Mouse (Mus musculus): ENCODE data around the gene Vav2. TPM values are rescaled to one million over a fixed set of nuclear protein-coding genes. Genes with fewer than 3 reads are reported as not detected.

Gene Vav2
- polyA plus RNA-seq, 1 experiment, result 13.0 TPM

DNA sequence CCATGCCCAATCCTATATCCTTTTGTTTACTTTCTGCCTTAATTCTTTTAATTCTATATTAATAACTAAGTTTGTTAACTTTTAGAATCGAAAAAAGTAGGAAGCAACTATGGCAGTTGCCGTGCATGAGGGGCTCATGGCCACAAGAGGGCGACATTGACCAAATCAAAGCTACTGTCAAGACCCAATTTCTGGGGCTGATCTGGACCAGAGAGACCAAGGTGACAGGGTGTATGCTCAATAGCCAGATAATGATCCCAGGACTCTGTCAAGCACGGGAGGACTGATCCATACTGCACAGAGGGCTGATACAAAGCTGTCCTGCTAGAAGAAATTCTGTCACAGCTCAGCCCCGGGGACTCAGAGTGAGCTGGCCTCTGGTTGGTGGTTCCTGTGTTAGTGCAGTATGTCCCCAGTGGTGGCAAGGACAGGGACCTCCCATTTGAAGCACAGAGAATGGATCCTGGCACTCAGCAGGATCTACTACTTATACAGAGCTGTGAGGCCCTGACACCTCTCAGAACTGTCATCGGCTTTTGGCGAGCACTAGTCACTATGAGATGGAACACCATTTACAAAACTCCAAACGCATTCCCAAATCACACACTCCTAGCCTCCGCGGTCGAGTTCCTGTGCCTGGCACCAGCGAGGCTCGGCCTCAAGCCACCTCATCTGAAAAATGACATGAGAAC is 145.8 kb downstream of the Vav2 start:
- H3K79me2 ChIP-seq (ENCODE audit: control insufficient read depth, insufficient read depth), result no peaks in the 10 kb centered on the region
- no peaks in the 10 kb centered on the region for H3K79me3 ChIP-seq (ENCODE audit: low read depth)
- H3K4me3 ChIP-seq (ENCODE audit: insufficient read depth, poor library complexity, severe bottlenecking), result no peak overlapping the region
- H3ac ChIP-seq (ENCODE audit: control insufficient read depth, insufficient read length, low read depth), result no peak overlapping the region
- H3K36me3 ChIP-seq (ENCODE audit: control insufficient read depth, insufficient read depth), result peaks cover 24% of the 10 kb centered on the region
- TF ChIP-seq FOSL1 (IDR thresholded peaks at IDR 0.05; ENCODE audit: insufficient read depth, low read length, poor library complexity, severe bottlenecking) (no peak), CTCF (IDR thresholded peaks at IDR 0.05; ENCODE audit: control insufficient read depth, insufficient read depth, insufficient read length) (peak; percentile 32)
- no peaks in the 10 kb centered on the region for H3K27me3 ChIP-seq (ENCODE audit: control insufficient read depth, insufficient read depth, insufficient read length)

- Histone ChIP-seq H3ac (ENCODE audit: control insufficient read depth, insufficient read length, low read depth) (no peak overlapping the region), H3K27me3 (ENCODE audit: control insufficient read depth, insufficient read depth, insufficient read length) (no peaks in the 10 kb centered on the region), H3K79me3 (ENCODE audit: low read depth) (no peaks in the 10 kb centered on the region), H3K79me2 (ENCODE audit: control insufficient read depth, insufficient read depth) (no peaks in the 10 kb centered on the region), H3K36me3 (ENCODE audit: control insufficient read depth, insufficient read depth) (peaks cover 36% of the 10 kb centered on the region), H3K4me3 (ENCODE audit: insufficient read depth, poor library complexity, severe bottlenecking) (no peak overlapping the region)
- no peak for TF ChIP-seq MYOD1 (IDR thresholded peaks at IDR 0.05; ENCODE audit: control insufficient read depth, insufficient read length, low read depth)
- no peak for TF ChIP-seq USF1 (IDR thresholded peaks at IDR 0.05; ENCODE audit: low read depth)
- TF ChIP-seq FOSL1 (IDR thresholded peaks at IDR 0.05; ENCODE audit: insufficient read depth, low read length, poor library complexity, severe bottlenecking), result no peak
- TF ChIP-seq CTCF (IDR thresholded peaks at IDR 0.05; ENCODE audit: control insufficient read depth, insufficient read depth, insufficient read length), result no peak
- no peak for TF ChIP-seq CEBPB (IDR thresholded peaks at IDR 0.05; ENCODE audit: low read depth)
- TF ChIP-seq MYOG (IDR thresholded peaks at IDR 0.05; ENCODE audit: control insufficient read depth, extremely low read depth, insufficient read length), result no peak
- no peak for TF ChIP-seq MAX (IDR thresholded peaks at IDR 0.05)
Observed at GRCm38 (mm10) chr2:27278859-27279258, 148.0 kb downstream of the Vav2 start.

GRCm38 (mm10) chr2:27268325-27268724 is 158.5 kb downstream of the Vav2 start:
- Histone ChIP-seq H3K27me3 (ENCODE audit: control insufficient read depth, insufficient read depth, insufficient read length) (no peaks in the 10 kb centered on the region), H3K36me3 (ENCODE audit: control insufficient read depth, insufficient read depth) (peaks cover 33% of the 10 kb centered on the region), H3K79me2 (ENCODE audit: control insufficient read depth, insufficient read depth) (no peaks in the 10 kb centered on the region), H3K79me3 (ENCODE audit: low read depth) (no peaks in the 10 kb centered on the region), H3K4me3 (ENCODE audit: insufficient read depth, poor library complexity, severe bottlenecking) (no peak overlapping the region), H3ac (ENCODE audit: control insufficient read depth, insufficient read length, low read depth) (no peak overlapping the region)
- no peak for TF ChIP-seq FOSL1 (IDR thresholded peaks at IDR 0.05; ENCODE audit: insufficient read depth, low read length, poor library complexity, severe bottlenecking)
- no peak for TF ChIP-seq MYOG (IDR thresholded peaks at IDR 0.05; ENCODE audit: control insufficient read depth, extremely low read depth, insufficient read length)
- no peak for TF ChIP-seq CTCF (IDR thresholded peaks at IDR 0.05; ENCODE audit: control insufficient read depth, insufficient read depth, insufficient read length)
- no peak for TF ChIP-seq USF1 (IDR thresholded peaks at IDR 0.05; ENCODE audit: low read depth)
- TF ChIP-seq MYOD1 (IDR thresholded peaks at IDR 0.05; ENCODE audit: control insufficient read depth, insufficient read length, low read depth), result no peak
- no peak for TF ChIP-seq MAX (IDR thresholded peaks at IDR 0.05)
- TF ChIP-seq CEBPB (IDR thresholded peaks at IDR 0.05; ENCODE audit: low read depth), result no peak

- no peaks in the 10 kb centered on the region for H3K27me3 ChIP-seq (ENCODE audit: control insufficient read depth, insufficient read depth, insufficient read length)
- no peak overlapping the region for H3K4me3 ChIP-seq (ENCODE audit: insufficient read depth, poor library complexity, severe bottlenecking)
- no peaks in the 10 kb centered on the region for H3K79me3 ChIP-seq (ENCODE audit: low read depth)
- H3ac ChIP-seq (ENCODE audit: control insufficient read depth, insufficient read length, low read depth), result no peak overlapping the region
- H3K79me2 ChIP-seq (ENCODE audit: control insufficient read depth, insufficient read depth), result no peaks in the 10 kb centered on the region
- peaks cover 34% of the 10 kb centered on the region for H3K36me3 ChIP-seq (ENCODE audit: control insufficient read depth, insufficient read depth)
- no peak for TF ChIP-seq MYOG (IDR thresholded peaks at IDR 0.05; ENCODE audit: control insufficient read depth, extremely low read depth, insufficient read length)
- TF ChIP-seq USF1 (IDR thresholded peaks at IDR 0.05; ENCODE audit: low read depth), result no peak
- TF ChIP-seq MAX (IDR thresholded peaks at IDR 0.05), result no peak
- no peak for TF ChIP-seq FOSL1 (IDR thresholded peaks at IDR 0.05; ENCODE audit: insufficient read depth, low read length, poor library complexity, severe bottlenecking)
- TF ChIP-seq CTCF (IDR thresholded peaks at IDR 0.05; ENCODE audit: control insufficient read depth, insufficient read depth, insufficient read length), result no peak
- no peak for TF ChIP-seq CEBPB (IDR thresholded peaks at IDR 0.05; ENCODE audit: low read depth)
- TF ChIP-seq MYOD1 (IDR thresholded peaks at IDR 0.05; ENCODE audit: control insufficient read depth, insufficient read length, low read depth), result no peak
Observed at GRCm38 (mm10) chr2:27265819-27266218, 161.0 kb downstream of the Vav2 start.

DNA sequence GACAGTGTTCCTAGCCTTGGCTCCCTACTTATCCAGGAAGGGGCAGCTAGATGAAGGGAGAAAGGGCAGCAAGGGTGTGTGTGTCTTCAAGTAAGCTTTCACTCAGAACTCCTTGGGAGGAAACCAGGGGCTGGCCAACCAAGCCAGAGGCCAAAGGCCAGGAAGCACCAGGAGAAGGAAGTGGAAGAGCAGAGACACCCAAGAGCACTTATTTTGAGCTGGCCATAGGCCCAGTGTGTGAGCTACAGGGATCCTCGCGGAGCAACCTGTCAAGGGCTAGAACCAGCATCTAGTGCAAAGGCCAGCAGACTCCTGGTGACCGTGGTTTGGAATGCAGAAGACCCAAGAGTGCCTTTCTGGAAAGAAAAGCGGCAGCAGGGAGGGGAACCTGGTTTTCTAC is 163.8 kb downstream of the Vav2 start:
- H3K79me3 ChIP-seq (ENCODE audit: low read depth), result no peaks in the 10 kb centered on the region
- H3K36me3 ChIP-seq (ENCODE audit: control insufficient read depth, insufficient read depth), result peaks cover 19% of the 10 kb centered on the region
- H3K79me2 ChIP-seq (ENCODE audit: control insufficient read depth, insufficient read depth), result no peaks in the 10 kb centered on the region
- H3ac ChIP-seq (ENCODE audit: control insufficient read depth, insufficient read length, low read depth), result no peak overlapping the region
- no peak overlapping the region for H3K4me3 ChIP-seq (ENCODE audit: insufficient read depth, poor library complexity, severe bottlenecking)
- TF ChIP-seq USF1 (IDR thresholded peaks at IDR 0.05; ENCODE audit: low read depth) (no peak), CTCF (IDR thresholded peaks at IDR 0.05; ENCODE audit: control insufficient read depth, insufficient read depth, insufficient read length) (no peak), MYOD1 (IDR thresholded peaks at IDR 0.05; ENCODE audit: control insufficient read depth, insufficient read length, low read depth) (no peak), FOSL1 (IDR thresholded peaks at IDR 0.05; ENCODE audit: insufficient read depth, low read length, poor library complexity, severe bottlenecking) (no peak), MYOG (IDR thresholded peaks at IDR 0.05; ENCODE audit: control insufficient read depth, extremely low read depth, insufficient read length) (no peak)
- no peaks in the 10 kb centered on the region for H3K27me3 ChIP-seq (ENCODE audit: control insufficient read depth, insufficient read depth, insufficient read length)

DNA sequence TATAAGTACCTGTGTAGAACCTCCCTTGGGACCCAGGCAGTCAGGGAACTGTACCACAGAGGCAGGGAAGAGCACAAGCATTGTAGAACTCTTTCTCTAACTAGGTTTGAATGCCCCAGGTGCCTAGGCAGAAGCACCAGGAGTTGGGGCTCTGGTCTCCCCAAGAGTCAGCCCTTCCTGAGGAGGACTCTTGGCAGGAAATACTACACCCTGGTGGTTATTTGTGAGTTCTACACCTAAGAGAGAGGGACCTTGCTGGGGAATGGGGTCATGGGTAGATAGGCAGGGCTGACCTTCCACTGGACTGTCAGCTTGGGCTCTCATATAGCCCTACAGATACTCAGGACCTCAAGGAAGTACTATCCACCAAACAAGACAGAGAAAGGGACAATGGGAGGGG is 175.4 kb downstream of the Vav2 start:
- Histone ChIP-seq H3K36me3 (ENCODE audit: control insufficient read depth, insufficient read depth) (no peaks in the 10 kb centered on the region), H3K79me3 (ENCODE audit: low read depth) (no peaks in the 10 kb centered on the region), H3K79me2 (ENCODE audit: control insufficient read depth, insufficient read depth) (no peaks in the 10 kb centered on the region), H3K4me3 (ENCODE audit: insufficient read depth, poor library complexity, severe bottlenecking) (no peak overlapping the region), H3K27me3 (ENCODE audit: control insufficient read depth, insufficient read depth, insufficient read length) (peaks cover 36% of the 10 kb centered on the region), H3ac (ENCODE audit: control insufficient read depth, insufficient read length, low read depth) (no peak overlapping the region)
- no peak for TF ChIP-seq FOSL1 (IDR thresholded peaks at IDR 0.05; ENCODE audit: insufficient read depth, low read length, poor library complexity, severe bottlenecking)
- no peak for TF ChIP-seq CTCF (IDR thresholded peaks at IDR 0.05; ENCODE audit: control insufficient read depth, insufficient read depth, insufficient read length)
- TF ChIP-seq CEBPB (IDR thresholded peaks at IDR 0.05; ENCODE audit: low read depth), result no peak
- no peak for TF ChIP-seq USF1 (IDR thresholded peaks at IDR 0.05; ENCODE audit: low read depth)
- TF ChIP-seq MYOD1 (IDR thresholded peaks at IDR 0.05; ENCODE audit: control insufficient read depth, insufficient read length, low read depth), result no peak
- no peak for TF ChIP-seq MYOG (IDR thresholded peaks at IDR 0.05; ENCODE audit: control insufficient read depth, extremely low read depth, insufficient read length)
- TF ChIP-seq MAX (IDR thresholded peaks at IDR 0.05), result no peak
